Mouse (Mus musculus) ES-E14 (cell line): ENCODE measurements around the gene Nrsn2. TPM values are rescaled to one million over a fixed set of nuclear protein-coding genes. Genes with fewer than 3 reads are reported as not detected.
"Not testable (repeated sequence)": the region's sequence is repeated elsewhere in the genome, so short reads cannot be mapped to it uniquely, and the experiment has no call there.

ENCODE experiments used
- DNase-seq: peaks from one replicate; pipeline ENCODE4 v3.0.0-alpha.2; 2013; ENCODE audit warnings: low read depth, low spot score
- H3K27ac ChIP-seq: 2 replicates; pipeline ENCODE4 v1.5.1; 2012; ENCODE audit warnings: low read depth, mild to moderate bottlenecking, low read length, moderate library complexity, mixed read lengths; ENCODE audit not compliant: poor library complexity, insufficient read depth, severe bottlenecking
- H3K36me3 ChIP-seq: 2 replicates; pipeline ENCODE4 v1.6.1; 2012; ENCODE audit warnings: mild to moderate bottlenecking, low read length, moderate library complexity, mixed read lengths; ENCODE audit not compliant: control insufficient read depth, poor library complexity, insufficient read depth, severe bottlenecking
- H3K4me1 ChIP-seq, 2 experiments: fragments of 150-350 bp in 1 of 2; sonication (generic) in 1 of 2; 2 replicates each; pipeline ENCODE4 v1.6.1; 2012; ENCODE audit warnings: low read length in 2 of 2, mild to moderate bottlenecking in 1 of 2, mixed read lengths in 1 of 2; ENCODE audit not compliant: control insufficient read depth in 2 of 2, insufficient read depth in 2 of 2, poor library complexity in 1 of 2
- H3K4me3 ChIP-seq, 2 experiments: fragments of 150-350 bp in 1 of 2; sonication (generic) in 1 of 2; 2 replicates each; pipeline ENCODE4 v1.5.1; 2012; ENCODE audit warnings: low read length in 2 of 2, low read depth in 1 of 2, mild to moderate bottlenecking in 1 of 2, mixed read lengths in 1 of 2; ENCODE audit not compliant: insufficient read depth in 1 of 2, poor library complexity in 1 of 2, severe bottlenecking in 1 of 2
- H3K9ac ChIP-seq: 2 replicates; pipeline ENCODE4 v1.6.1; 2012; ENCODE audit warnings: low read depth, mild to moderate bottlenecking, low read length, mixed read lengths; ENCODE audit not compliant: poor library complexity, insufficient read depth, severe bottlenecking
- H3K9me3 ChIP-seq: fragments of 150-350 bp; sonication (generic); 2 replicates; pipeline ENCODE4 v1.6.1; 2012; ENCODE audit warnings: low read depth, mild to moderate bottlenecking, low read length; ENCODE audit not compliant: control insufficient read depth, insufficient read depth
- CHD2 ChIP-seq: IDR thresholded peaks from 2 replicates; pipeline ENCODE4 v1.6.1; 2014; ENCODE audit warnings: mild to moderate bottlenecking, low read depth, low read length, inconsistent platforms
- HCFC1 ChIP-seq: IDR thresholded peaks from 2 replicates; pipeline ENCODE4 v1.6.1; 2012; ENCODE audit warnings: low read length, inconsistent platforms, borderline replicate concordance; ENCODE audit not compliant: insufficient read depth
- MAFK ChIP-seq: IDR thresholded peaks from 2 replicates; pipeline ENCODE4 v1.6.1; 2014; ENCODE audit warnings: mild to moderate bottlenecking, low read depth, low read length, inconsistent platforms; ENCODE audit not compliant: insufficient read depth
- ZC3H11A ChIP-seq: IDR thresholded peaks from 2 replicates; pipeline ENCODE4 v1.6.1; 2012; ENCODE audit warnings: low read depth, mild to moderate bottlenecking, inconsistent platforms, low read length, borderline replicate concordance
- ZNF384 ChIP-seq: IDR thresholded peaks from 2 replicates; pipeline ENCODE4 v1.6.1; 2012; ENCODE audit warnings: low read depth, low read length, inconsistent platforms
- in situ Hi-C, 2 experiments: fragments of 600-800 bp; cut with MboI; formaldehyde crosslinking; loops; one replicate each; pipeline ENCODE4 v1.15.1; 2025; ENCODE audit warnings: low sequenced_read_pairs in 2 of 2, inconsistent platforms in 1 of 2; ENCODE audit not compliant: unreplicated experiment in 2 of 2
- total RNA-seq: library from RNA; depleted of rRNA; stranded (reverse); fragments of 300-350 nt; gene quantifications from 2 replicates; pipeline ENCODE4 v1.2.3, GENCODE M21; 2012

The Nrsn2 gene
- total RNA-seq, 1 experiment = 2.1 TPM

GRCm38 (mm10) chr2:152359616-152360015, 16.8 kb downstream of the Nrsn2 start:
- H3K27ac ChIP-seq = no peak overlapping the region
- H3K36me3 ChIP-seq = no peaks in the 10 kb centered on the region
- no peaks in the 10 kb centered on the region for H3K9me3 ChIP-seq
- DNase-seq = no peak
- H3K4me3 ChIP-seq = no peak overlapping the region
- in situ Hi-C loops = loop anchor here in 1 of 2 experiments (10.0 kb wide), 1 partner anchor 335 kb away; no protein-coding TSS in a partner anchor
- peaks cover 2 to 22% of the 10 kb centered on the region in 2 experiments; a peak in 2 of 4 replicates for H3K4me1 ChIP-seq
- TF ChIP-seq MAFK = no peak
- TF ChIP-seq CHD2 = no peak
- TF ChIP-seq ZNF384 = no peak
- TF ChIP-seq ZC3H11A = no peak
- TF ChIP-seq HCFC1 = no peak
- H3K9ac ChIP-seq = no peak overlapping the region

GRCm38 (mm10) chr2:152358977-152359376, 17.5 kb downstream of the Nrsn2 start:
- H3K27ac ChIP-seq, in situ Hi-C loops, H3K36me3 ChIP-seq, H3K4me3 ChIP-seq, DNase-seq, H3K9ac ChIP-seq, H3K9me3 ChIP-seq: not testable (repeated sequence)
- H3K4me1 ChIP-seq = peaks cover under 1 to 22% of the 10 kb centered on the region in 2 experiments; a peak in 2 of 4 replicates

GRCm38 (mm10) chr2:152357254-152357653, 19.2 kb downstream of the Nrsn2 start:
- in situ Hi-C loops = no loop called here
- no peaks in the 10 kb centered on the region for H3K9me3 ChIP-seq
- H3K9ac ChIP-seq = no peak overlapping the region
- peaks cover 0 to 20% of the 10 kb centered on the region in 2 experiments; a peak in 1 of 4 replicates for H3K4me1 ChIP-seq
- DNase-seq = no peak
- H3K36me3 ChIP-seq = no peaks in the 10 kb centered on the region
- TF ChIP-seq ZC3H11A (no peak), CHD2 (no peak), MAFK (no peak), HCFC1 (no peak), ZNF384 (no peak)
- H3K27ac ChIP-seq = no peak overlapping the region
- H3K4me3 ChIP-seq = no peak overlapping the region

GRCm38 (mm10) chr2:152349842-152350540, 26.4 kb downstream of the Nrsn2 start:
- no peaks in the 10 kb centered on the region for H3K36me3 ChIP-seq
- H3K4me3 ChIP-seq = peak overlapping the region; percentile 27 to 54
- in situ Hi-C loops = no loop called here
- peak; percentile 89 for TF ChIP-seq ZNF384
- peak; percentile 40; the same call in 1 of the 2 replicates for TF ChIP-seq HCFC1
- no peak for TF ChIP-seq CHD2
- TF ChIP-seq MAFK = peak; percentile 95
- H3K27ac ChIP-seq = peak overlapping the region; percentile 98
- no peaks in the 10 kb centered on the region for H3K9me3 ChIP-seq
- peaks cover 12 to 14% of the 10 kb centered on the region in 2 experiments for H3K4me1 ChIP-seq
- DNase-seq = peak; percentile 73
- H3K9ac ChIP-seq = peak overlapping the region; percentile 81

GRCm38 (mm10) chr2:152349205-152349604, 27.2 kb downstream of the Nrsn2 start:
- Histone ChIP-seq H3K36me3 (no peaks in the 10 kb centered on the region), H3K4me3 (peak overlapping the region; percentile 19 to 54), H3K27ac (peak overlapping the region; percentile 98), H3K4me1 (peaks cover 12 to 15% of the 10 kb centered on the region in 2 experiments), H3K9ac (peak overlapping the region; percentile 68), H3K9me3 (no peaks in the 10 kb centered on the region)
- no peak for DNase-seq
- no peak for TF ChIP-seq HCFC1
- in situ Hi-C loops = no loop called here
